Mouse (Mus musculus) forebrain, postnatal 0 days (tissue): ENCODE results near the gene Msmo1. TPM values are rescaled to one million over a fixed set of nuclear protein-coding genes. Genes with fewer than 3 reads are reported as not detected.

Source experiments
- ATAC-seq: fragments of 200-750 bp; cut with Nextera tagmentation; 2 replicates; pipeline ENCODE4 v1.8.0; 2017; ENCODE audit warnings: mild to moderate bottlenecking, moderate library complexity
- DNase-seq: peaks from one replicate; pipeline ENCODE4 v3.0.0-alpha.2; 2015
- H3K27ac ChIP-seq: fragments of 300-500 bp; sonication (generic); 2 replicates; pipeline ENCODE4 v1.5.1; 2014; ENCODE audit warnings: low read depth, mild to moderate bottlenecking, antibody characterized with exemption, low read length, moderate library complexity, mixed read lengths
- H3K27me3 ChIP-seq: fragments of 300-500 bp; sonication (generic); 2 replicates; pipeline ENCODE4 v1.6.1; 2014; ENCODE audit warnings: mild to moderate bottlenecking, low read length, mixed read lengths; ENCODE audit not compliant: insufficient read depth
- H3K36me3 ChIP-seq: fragments of 300-500 bp; sonication (generic); 2 replicates; pipeline ENCODE4 v1.6.1; 2014; ENCODE audit warnings: mild to moderate bottlenecking, moderate library complexity; ENCODE audit not compliant: insufficient read depth
- H3K4me1 ChIP-seq: fragments of 300-500 bp; sonication (generic); 2 replicates; pipeline ENCODE4 v1.6.1; 2014; ENCODE audit warnings: antibody characterized with exemption; ENCODE audit not compliant: insufficient read depth
- H3K4me2 ChIP-seq: fragments of 300-500 bp; sonication (generic); 2 replicates; pipeline ENCODE4 v1.6.1; 2014; ENCODE audit warnings: low read depth, mild to moderate bottlenecking, moderate library complexity
- H3K4me3 ChIP-seq: fragments of 300-500 bp; sonication (generic); 2 replicates; pipeline ENCODE4 v1.5.1; 2014; ENCODE audit warnings: low read depth, low read length, mixed read lengths
- H3K9ac ChIP-seq: fragments of 300-500 bp; sonication (generic); 2 replicates; pipeline ENCODE4 v1.6.1; 2014; ENCODE audit warnings: mild to moderate bottlenecking
- H3K9me3 ChIP-seq: fragments of 300-500 bp; sonication (generic); 2 replicates; pipeline ENCODE4 v1.6.1; 2016; ENCODE audit warnings: low read length
- CTCF ChIP-seq: sonication (generic); IDR thresholded peaks from 2 replicates; pipeline ENCODE4 v1.5.1; 2016; ENCODE audit warnings: antibody characterized with exemption, control low read depth, low read depth
- WGBS: fragments of 180-500 bp; shearing (Covaris S2); extraction: QIAGEN DNeasy Blood & Tissue Kit; methylation state at CpG from one replicate; pipeline ENCODE4 v1.1.7; 2014; 5-methylcytosine and 5-hydroxymethylcytosine counted together
- polyA plus RNA-seq: library from polyadenylated mRNA; unstranded; fragments of >200 nt; fragmentation: Nextera tagmentation; extraction: Ambion mirVana; gene quantifications from 2 replicates; pipeline ENCODE4 v1.2.1, GENCODE M21; 2015
- total RNA-seq: library from RNA; depleted of rRNA; stranded (reverse); fragments of >200 nt; gene quantifications from 2 replicates; pipeline ENCODE4 v1.2.3, GENCODE M21; 2014; rRNA removed

Gene Msmo1
- total RNA-seq (107 and 152 TPM in 2 replicates), polyA plus RNA-seq (102 and 133 TPM in 2 replicates)

GRCm38 (mm10) chr8:64733271-64733943 lies at the start of gene Msmo1:
Gene Msmo1 (minus strand): TSS chr8:64733792.
- Histone ChIP-seq H3K4me1 (peaks cover 10% of the 10 kb centered on the region), H3K4me3 (peak within 1 kb of the TSS; percentile 87), H3K36me3 (no peaks in the 10 kb centered on the region), H3K27ac (peak within 1 kb of the TSS; percentile 76), H3K9me3 (no peaks in the 10 kb centered on the region), H3K27me3 (no peaks in the 10 kb centered on the region), H3K4me2 (peak within 1 kb of the TSS; percentile 66), H3K9ac (peak within 1 kb of the TSS; percentile 65)
- ATAC-seq (peak; percentile 100), DNase-seq (peak; percentile 99)
- TF ChIP-seq CTCF, result peak; percentile 16
- WGBS, result under 1% methylated on average over 60 of the region's 60 CpGs

- Histone ChIP-seq H3K4me2 (no peak overlapping the region), H3K36me3 (peaks cover 10% of the 10 kb centered on the region; the same call in 1 of the 2 replicates), H3K4me1 (no peaks in the 10 kb centered on the region), H3K27me3 (no peaks in the 10 kb centered on the region), H3K4me3 (no peak overlapping the region), H3K9me3 (no peaks in the 10 kb centered on the region), H3K27ac (no peak overlapping the region), H3K9ac (no peak overlapping the region)
- ATAC-seq (no peak), DNase-seq (no peak)
- 79% methylated on average over 6 of the region's 6 CpGs for WGBS
- no peak for TF ChIP-seq CTCF
These were observed 48.4 kb upstream of the Msmo1 start for GRCm38 (mm10) chr8:64781947-64782346.

GRCm38 (mm10) chr8:64777925-64778324 lies 44.3 kb upstream of the Msmo1 start:
- WGBS, result 79% methylated on average over 9 of the region's 9 CpGs

GRCm38 (mm10) chr8:64774136-64774535 lies 40.5 kb upstream of the Msmo1 start:
- Histone ChIP-seq H3K4me2 (no peak overlapping the region), H3K4me1 (no peaks in the 10 kb centered on the region), H3K27ac (no peak overlapping the region), H3K4me3 (no peak overlapping the region), H3K9ac (no peak overlapping the region), H3K27me3 (no peaks in the 10 kb centered on the region), H3K36me3 (0 out of 2 replicates have a peak, but pooled peaks cover 7% of the 10 kb centered on the region), H3K9me3 (no peaks in the 10 kb centered on the region)
- TF ChIP-seq CTCF, result no peak
- WGBS, result 97% methylated on average over 6 of the region's 6 CpGs
- ATAC-seq (no peak), DNase-seq (no peak)

More at GRCm38 (mm10) chr8:64777925-64778324, 44.3 kb upstream of the Msmo1 start:
- Histone ChIP-seq H3K9me3 (no peaks in the 10 kb centered on the region), H3K4me3 (no peak overlapping the region), H3K4me1 (no peaks in the 10 kb centered on the region), H3K27me3 (no peaks in the 10 kb centered on the region), H3K36me3 (peaks cover 10% of the 10 kb centered on the region; the same call in 1 of the 2 replicates), H3K27ac (0 out of 2 replicates have a peak overlapping the region, but pooled peaks have one; percentile 9), H3K4me2 (no peak overlapping the region), H3K9ac (no peak overlapping the region)
- ATAC-seq (no peak), DNase-seq (no peak)
- no peak for TF ChIP-seq CTCF

- Histone ChIP-seq H3K27ac (no peak overlapping the region), H3K9ac (no peak overlapping the region), H3K4me1 (no peaks in the 10 kb centered on the region), H3K9me3 (no peaks in the 10 kb centered on the region), H3K36me3 (no peaks in the 10 kb centered on the region), H3K27me3 (no peaks in the 10 kb centered on the region), H3K4me2 (no peak overlapping the region), H3K4me3 (no peak overlapping the region)
- 92% methylated on average over 7 of the region's 7 CpGs for WGBS
- DNase-seq (no peak), ATAC-seq (no peak)
- no peak for TF ChIP-seq CTCF
These were observed 37.2 kb upstream of the Msmo1 start for GRCm38 (mm10) chr8:64770814-64771213.

GRCm38 (mm10) chr8:64769586-64769985 lies 36.0 kb upstream of the Msmo1 start:
- Histone ChIP-seq H3K27me3 (no peaks in the 10 kb centered on the region), H3K9ac (no peak overlapping the region), H3K4me2 (no peak overlapping the region), H3K4me3 (no peak overlapping the region), H3K4me1 (no peaks in the 10 kb centered on the region), H3K36me3 (no peaks in the 10 kb centered on the region), H3K9me3 (no peaks in the 10 kb centered on the region), H3K27ac (no peak overlapping the region)
- no peak for DNase-seq
- no peak for TF ChIP-seq CTCF
- no peak for ATAC-seq
- 52% methylated on average over 7 of the region's 7 CpGs for WGBS

GRCm38 (mm10) chr8:64768645-64769044 lies 35.1 kb upstream of the Msmo1 start:
- DNase-seq (no peak), ATAC-seq (no peak)
- Histone ChIP-seq H3K27me3 (no peaks in the 10 kb centered on the region), H3K4me3 (no peak overlapping the region), H3K4me2 (no peak overlapping the region), H3K27ac (no peak overlapping the region), H3K4me1 (no peaks in the 10 kb centered on the region), H3K36me3 (no peaks in the 10 kb centered on the region), H3K9me3 (no peaks in the 10 kb centered on the region), H3K9ac (no peak overlapping the region)
- no peak for TF ChIP-seq CTCF
- 96% methylated on average over 7 of the region's 9 CpGs for WGBS
